Mouse (Mus musculus) CH12.LX (cell line): ENCODE data around the gene Tmem50a. TPM values are rescaled to one million over a fixed set of nuclear protein-coding genes. Genes with fewer than 3 reads are reported as not detected.

ENCODE experiments used
- DNase-seq: peaks from one replicate; pipeline ENCODE4 v3.0.0-alpha.2; 2013; ENCODE audit errors: extremely low read depth
- H3K27ac ChIP-seq: 2 replicates; pipeline ENCODE4 v1.5.1; 2012; ENCODE audit warnings: low read depth, mild to moderate bottlenecking, control low read depth, moderate library complexity; ENCODE audit not compliant: insufficient read depth
- H3K27me3 ChIP-seq: replicated peaks from 2 replicates; pipeline ENCODE3; 2012; ENCODE audit warnings: inconsistent platforms
- H3K36me3 ChIP-seq, 2 experiments: replicated peaks in 1 of 2; 2 replicates each; pipeline versions ENCODE3 to v1.6.1; 2012; ENCODE audit warnings: inconsistent platforms in 1 of 2, low read length in 1 of 2, mild to moderate bottlenecking in 1 of 2, mixed read lengths in 1 of 2, moderate library complexity in 1 of 2; ENCODE audit not compliant: control insufficient read depth in 1 of 2, insufficient read depth in 1 of 2
- H3K4me1 ChIP-seq, 2 experiments: 2 replicates each; pipeline ENCODE4 v1.6.1; 2012; ENCODE audit warnings: inconsistent platforms in 1 of 2, moderate library complexity in 1 of 2; ENCODE audit not compliant: insufficient read depth in 2 of 2, control insufficient read depth in 1 of 2
- H3K4me2 ChIP-seq: 2 replicates; pipeline ENCODE4 v1.6.1; 2012; ENCODE audit warnings: low read depth, mild to moderate bottlenecking, control low read depth; ENCODE audit not compliant: poor library complexity, insufficient read depth, severe bottlenecking
- H3K4me3 ChIP-seq, 3 experiments: fragments of 150-350 bp in 1 of 3; sonication (generic) in 1 of 3; replicated peaks in 1 of 3; 2 replicates each; pipeline versions ENCODE3 to v1.5.1; 2011 to 2012; ENCODE audit warnings: low read depth in 2 of 3, low read length in 2 of 3, mild to moderate bottlenecking in 2 of 3, moderate library complexity in 2 of 3, control low read depth in 1 of 3, improper control_type of control experiment in 1 of 3, inconsistent platforms in 1 of 3, mixed read lengths in 1 of 3; ENCODE audit not compliant: poor library complexity in 1 of 3
- H3K79me2 ChIP-seq: replicated peaks from 2 replicates; pipeline ENCODE4 v1.6.1; 2012; ENCODE audit warnings: mild to moderate bottlenecking, moderate library complexity; ENCODE audit not compliant: control insufficient read depth, poor library complexity, insufficient read depth, severe bottlenecking; ENCODE audit errors: extremely low read depth
- H3K9ac ChIP-seq: 2 replicates; pipeline ENCODE4 v1.6.1; 2012; ENCODE audit warnings: low read depth, mild to moderate bottlenecking, control low read depth, moderate library complexity; ENCODE audit not compliant: insufficient read depth
- H3K9me3 ChIP-seq: replicated peaks from 2 replicates; pipeline ENCODE3; 2012; ENCODE audit warnings: low read length, inconsistent platforms, mixed read lengths
- CHD1 ChIP-seq: IDR thresholded peaks from 2 replicates; pipeline ENCODE4 v1.6.1; 2012; ENCODE audit warnings: low read depth, low read length, improper control_type of control experiment, inconsistent platforms
- E2F4 ChIP-seq: IDR thresholded peaks from 2 replicates; pipeline ENCODE4 v1.6.1; 2011; ENCODE audit warnings: low read depth, low read length, improper control_type of control experiment; ENCODE audit not compliant: insufficient replicate concordance
- GABPA ChIP-seq: IDR thresholded peaks from 2 replicates; pipeline ENCODE4 v1.6.1; 2012; ENCODE audit warnings: low read depth, low read length, improper control_type of control experiment, inconsistent platforms; ENCODE audit not compliant: insufficient replicate concordance
- KAT2A ChIP-seq: IDR thresholded peaks from 2 replicates; pipeline ENCODE4 v1.6.1; 2012; ENCODE audit warnings: low read length, improper control_type of control experiment, inconsistent platforms; ENCODE audit not compliant: insufficient replicate concordance
- MAFK ChIP-seq: IDR thresholded peaks from 2 replicates; pipeline ENCODE4 v1.6.1; 2011; ENCODE audit warnings: low read length, improper control_type of control experiment; ENCODE audit not compliant: insufficient replicate concordance
- MAZ ChIP-seq: IDR thresholded peaks from 2 replicates; pipeline ENCODE4 v1.6.1; 2012; ENCODE audit warnings: low read depth, mild to moderate bottlenecking, inconsistent platforms, low read length, improper control_type of control experiment, moderate library complexity
- NRF1 ChIP-seq: IDR thresholded peaks from 2 replicates; pipeline ENCODE4 v1.6.1; 2014; ENCODE audit warnings: low read depth, mild to moderate bottlenecking, inconsistent platforms, low read length, improper control_type of control experiment, moderate library complexity
- POLR2A ChIP-seq: IDR thresholded peaks from 2 replicates; pipeline ENCODE4 v1.6.1; 2011; ENCODE audit warnings: low read depth, mild to moderate bottlenecking, improper control_type of control experiment, low read length
- POLR2AphosphoS2 ChIP-seq: IDR thresholded peaks from 2 replicates; pipeline ENCODE4 v1.6.1; 2011; ENCODE audit warnings: low read depth, low read length, improper control_type of control experiment
- RAD21 ChIP-seq: IDR thresholded peaks from 2 replicates; pipeline ENCODE4 v1.6.1; 2011; ENCODE audit warnings: low read depth, mild to moderate bottlenecking, low read length, improper control_type of control experiment, moderate library complexity
- RCOR1 ChIP-seq: conservative IDR thresholded peaks from 2 replicates; pipeline ENCODE4 v1.6.1; 2012; ENCODE audit warnings: low read depth, mild to moderate bottlenecking, inconsistent platforms, low read length, improper control_type of control experiment
- TBP ChIP-seq: conservative IDR thresholded peaks from 2 replicates; pipeline ENCODE4 v1.6.1; 2011; ENCODE audit warnings: low read depth, low read length, improper control_type of control experiment
- TCF12 ChIP-seq: IDR thresholded peaks from 2 replicates; pipeline ENCODE4 v1.6.1; 2014; ENCODE audit warnings: low read depth, mild to moderate bottlenecking, inconsistent platforms, low read length, improper control_type of control experiment
- UBTF ChIP-seq: IDR thresholded peaks from 2 replicates; pipeline ENCODE4 v1.6.1; 2012; ENCODE audit warnings: low read depth, mild to moderate bottlenecking, inconsistent platforms, low read length, improper control_type of control experiment, moderate library complexity
- USF1 ChIP-seq: IDR thresholded peaks from 2 replicates; pipeline ENCODE4 v1.6.1; 2014; ENCODE audit warnings: low read depth, mild to moderate bottlenecking, inconsistent platforms, low read length, improper control_type of control experiment
- ZC3H11A ChIP-seq: IDR thresholded peaks from 2 replicates; pipeline ENCODE4 v1.6.1; 2012; ENCODE audit warnings: low read depth, mild to moderate bottlenecking, inconsistent platforms, low read length, improper control_type of control experiment
- ZKSCAN1 ChIP-seq: IDR thresholded peaks from 2 replicates; pipeline ENCODE4 v1.6.1; 2012; ENCODE audit warnings: low read depth, inconsistent platforms, low read length, improper control_type of control experiment, borderline replicate concordance
- ZMIZ1 ChIP-seq: IDR thresholded peaks from 2 replicates; pipeline ENCODE4 v1.6.1; 2012; ENCODE audit warnings: low read depth, mild to moderate bottlenecking, inconsistent platforms, low read length, improper control_type of control experiment
- dilution Hi-C: fragments of 300-500 bp; cut with MboI; formaldehyde crosslinking; loops from 2 replicates; pipeline ENCODE4 v1.14.3; 2020; ENCODE audit warnings: low sequenced_read_pairs; ENCODE audit not compliant: extremely low pct_unique_long_range_greater_than_20kb, extremely low pct_ligation_motif_present
- in situ Hi-C: fragments of 300-500 bp; cut with MboI; formaldehyde crosslinking; loops from 3 replicates; pipeline ENCODE4 v1.14.3; 2019; ENCODE audit warnings: low sequenced_read_pairs, low pct_ligation_motif_present, low pct_unique_long_range_greater_than_20kb, mixed read lengths
- polyA plus RNA-seq: library from polyadenylated mRNA; unstranded; fragments of >175 nt; gene quantifications from 2 replicates; pipeline ENCODE4 v1.2.1, GENCODE M21; 2012; ENCODE audit warnings: low read depth; ENCODE audit not compliant: insufficient read length
- total RNA-seq, 2 experiments: library from RNA; depleted of rRNA; stranded (reverse); fragments of 300-350 nt in 1 of 2; fragments of >200 nt in 1 of 2; gene quantifications; 2 replicates each; pipeline ENCODE4 v1.2.3; 2012 to 2014

The Tmem50a gene
- total and polyA plus RNA-seq, 3 experiments = 95.8 to 133 (median 131) TPM

GRCm38 (mm10) chr4:134954461-134954860 lies 39.6 kb upstream of the Tmem50a start:
- Histone ChIP-seq H3K4me2 (no peak overlapping the region), H3K27me3 (peaks cover 33% of the 10 kb centered on the region), H3K27ac (no peak overlapping the region), H3K36me3 (no peaks in the 10 kb centered on the region), H3K9ac (no peak overlapping the region), H3K9me3 (no peaks in the 10 kb centered on the region), H3K79me2 (no peaks in the 10 kb centered on the region), H3K4me1 (peaks cover 0 to 7% of the 10 kb centered on the region in 2 experiments; a peak in 3 of 4 replicates), H3K4me3 (no peak overlapping the region)
- dilution Hi-C loops (no loop called here), in situ Hi-C loops (no loop called here)
- TF ChIP-seq ZC3H11A (no peak), KAT2A (no peak), E2F4 (no peak)
- no peak for DNase-seq

DNA sequence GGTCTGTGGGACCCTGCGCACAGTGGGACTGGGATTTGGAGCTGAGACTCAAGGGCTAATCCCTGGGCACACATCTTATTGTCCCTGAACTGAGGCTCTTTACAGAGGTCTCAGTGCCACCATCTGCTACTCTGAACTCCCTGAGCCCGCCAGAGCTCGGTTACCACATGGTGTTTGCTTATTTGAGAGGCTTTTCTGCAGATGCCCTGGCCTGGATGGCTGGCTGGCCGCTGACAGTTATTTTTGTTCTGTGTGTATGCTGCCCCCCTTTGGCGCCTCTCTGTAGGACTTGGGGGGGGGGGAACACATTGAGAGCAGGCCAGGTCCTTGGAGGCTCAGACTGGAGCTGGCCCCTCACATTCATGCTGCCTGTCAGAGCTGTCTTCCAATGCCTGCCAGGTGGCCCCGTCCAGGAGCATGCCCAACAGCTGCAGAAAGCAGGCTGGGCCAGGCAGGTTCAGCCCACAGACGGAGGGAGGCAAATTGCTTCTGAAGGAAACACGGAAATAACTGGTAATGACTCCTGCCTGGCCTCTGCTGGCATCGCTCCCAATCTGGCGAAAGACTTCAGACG lies 35.8 kb upstream of the Tmem50a start:
- H3K36me3 ChIP-seq = no peaks in the 10 kb centered on the region
- TF ChIP-seq POLR2AphosphoS2 (no peak), MAZ (no peak), CHD1 (no peak), ZC3H11A (no peak), POLR2A (no peak), UBTF (no peak), MAFK (no peak), USF1 (no peak), E2F4 (no peak), GABPA (no peak), RAD21 (no peak), TCF12 (no peak), RCOR1 (no peak), TBP (no peak), NRF1 (no peak), ZMIZ1 (no peak), ZKSCAN1 (no peak)
- no peak overlapping the region for H3K9ac ChIP-seq
- no peak overlapping the region for H3K4me3 ChIP-seq
- no peak for DNase-seq
- H3K79me2 ChIP-seq = no peaks in the 10 kb centered on the region
- no peaks in the 10 kb centered on the region for H3K9me3 ChIP-seq
- dilution Hi-C loops (no loop called here), in situ Hi-C loops (no loop called here)
- H3K4me2 ChIP-seq = no peak overlapping the region
- peaks cover 18% of the 10 kb centered on the region for H3K27me3 ChIP-seq
- peaks cover 0 to 5% of the 10 kb centered on the region in 2 experiments; a peak in 2 of 4 replicates for H3K4me1 ChIP-seq
- H3K27ac ChIP-seq = no peak overlapping the region
